Mouse (Mus musculus): ENCODE measurements around the gene Atp2b2.

Atp2b2 gene

DNA sequence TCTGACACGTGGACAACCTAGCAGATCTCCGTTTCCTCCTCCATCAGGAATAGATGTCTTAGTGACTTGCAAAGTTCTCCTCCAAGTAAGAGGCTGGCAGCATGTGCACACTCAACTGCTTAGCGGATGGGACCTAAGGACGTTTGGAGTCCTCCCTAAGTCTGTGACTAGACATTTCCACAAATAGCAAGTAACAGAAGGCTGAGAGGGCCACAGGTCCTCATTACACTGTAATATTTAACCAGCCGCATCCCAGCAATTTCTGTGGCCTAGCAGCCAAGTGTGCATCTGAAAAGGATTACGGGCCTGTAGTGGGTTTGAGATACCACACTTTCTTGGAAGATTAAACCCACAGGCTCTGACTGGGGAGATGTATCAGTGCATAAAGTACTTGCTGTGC lies 30.4 kb downstream of the Atp2b2 start:
- no peak for DNase-seq

DNA sequence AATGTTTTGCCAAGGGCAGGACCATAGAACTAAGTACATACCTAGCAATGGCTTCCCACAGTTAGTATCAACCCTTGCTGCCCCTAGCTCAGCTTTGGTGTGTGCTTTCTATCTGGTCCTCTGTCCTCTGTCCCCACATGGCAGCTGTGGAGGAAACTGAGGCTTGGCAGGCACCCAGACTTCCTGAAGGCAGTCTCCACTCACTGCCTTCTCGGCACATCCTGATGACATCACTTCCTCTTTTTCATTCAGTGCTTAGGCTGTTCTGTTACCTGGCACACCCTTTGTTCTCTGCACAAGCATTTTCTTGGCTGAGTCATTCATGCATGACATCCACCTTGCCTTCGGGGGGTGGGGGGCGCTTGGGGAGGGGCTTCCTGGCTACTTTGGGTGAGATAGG lies 38.6 kb downstream of the Atp2b2 start:
- DNase-seq: no peak

DNA sequence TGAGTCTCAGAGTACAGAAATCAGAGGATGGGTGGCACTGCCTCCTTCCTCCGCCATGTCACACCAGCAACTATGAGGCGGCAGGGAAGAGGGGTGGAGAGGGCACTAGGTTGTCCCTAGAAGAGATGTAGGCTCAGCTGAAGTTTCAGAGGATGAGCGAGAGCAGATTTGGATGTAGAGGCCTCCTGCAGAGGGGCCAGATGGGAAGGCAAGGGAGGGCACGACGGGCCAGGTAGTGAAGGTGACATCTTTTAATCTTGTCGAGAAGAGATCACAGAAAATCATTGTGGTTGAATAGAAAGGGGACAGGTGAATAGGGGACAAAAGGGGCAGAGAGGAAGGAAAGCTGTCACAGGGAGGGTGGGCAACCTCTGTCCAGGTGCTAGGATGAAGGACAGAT lies 41.5 kb downstream of the Atp2b2 start:
- DNase-seq: no peak

DNA sequence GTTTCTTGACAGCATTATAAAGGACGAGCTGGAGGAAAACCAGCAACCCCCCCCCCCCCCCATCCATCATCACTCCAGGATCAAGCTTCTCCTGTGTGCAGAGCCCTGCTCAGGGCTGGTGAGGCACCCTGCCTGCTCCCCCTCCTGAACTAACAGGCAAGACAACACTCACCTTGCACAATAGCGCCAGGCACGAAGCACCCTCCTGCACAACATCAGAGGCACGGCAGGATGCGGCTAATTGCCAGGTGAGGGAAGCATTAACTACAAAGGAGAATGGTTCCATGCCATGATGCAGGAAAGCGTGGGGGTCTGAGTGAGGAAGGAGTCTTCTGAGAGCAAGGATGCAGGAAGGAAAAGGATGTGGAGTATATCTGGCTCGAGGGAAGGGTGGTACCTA lies 42.1 kb downstream of the Atp2b2 start:
- DNase-seq: no peak

DNA sequence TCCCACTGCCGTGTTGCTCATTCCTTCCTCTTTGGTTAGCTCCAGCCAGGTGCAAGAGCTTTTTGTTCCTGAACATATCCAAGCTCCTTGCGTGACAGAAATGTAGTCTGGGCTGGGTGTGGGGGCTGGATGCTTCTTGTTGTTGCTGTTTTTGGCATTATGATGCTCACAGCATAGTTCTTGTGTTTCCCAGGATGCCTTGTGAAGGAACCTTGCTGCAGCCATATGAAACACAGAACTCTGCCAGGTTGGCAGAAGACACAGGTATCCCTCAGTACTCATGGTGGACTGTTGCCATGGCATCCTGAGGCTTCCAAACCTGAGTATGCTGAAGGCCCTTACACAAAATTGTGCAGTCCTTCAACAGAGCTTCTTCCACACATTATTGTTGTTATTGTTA lies 44.0 kb downstream of the Atp2b2 start:
- no peak for DNase-seq

DNA sequence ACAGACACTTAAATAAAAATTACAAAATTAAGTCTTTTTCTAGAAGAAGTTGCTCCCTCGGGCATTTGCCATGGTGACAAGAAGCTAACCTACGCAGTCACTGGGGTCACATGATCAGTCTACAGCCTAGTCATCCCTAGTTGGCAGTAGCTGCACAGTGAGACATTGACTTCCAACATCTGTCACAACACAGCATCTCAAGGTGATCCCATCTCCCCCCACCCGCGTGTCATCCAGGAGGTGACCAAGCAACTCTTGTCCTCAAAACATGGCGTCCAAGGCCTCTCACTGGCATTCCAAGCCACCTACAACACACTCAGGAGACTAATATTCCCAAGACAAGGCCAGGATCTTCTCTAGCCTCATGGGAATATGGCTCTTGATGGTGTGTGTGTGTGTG lies 48.2 kb downstream of the Atp2b2 start:
- DNase-seq: no peak

DNA sequence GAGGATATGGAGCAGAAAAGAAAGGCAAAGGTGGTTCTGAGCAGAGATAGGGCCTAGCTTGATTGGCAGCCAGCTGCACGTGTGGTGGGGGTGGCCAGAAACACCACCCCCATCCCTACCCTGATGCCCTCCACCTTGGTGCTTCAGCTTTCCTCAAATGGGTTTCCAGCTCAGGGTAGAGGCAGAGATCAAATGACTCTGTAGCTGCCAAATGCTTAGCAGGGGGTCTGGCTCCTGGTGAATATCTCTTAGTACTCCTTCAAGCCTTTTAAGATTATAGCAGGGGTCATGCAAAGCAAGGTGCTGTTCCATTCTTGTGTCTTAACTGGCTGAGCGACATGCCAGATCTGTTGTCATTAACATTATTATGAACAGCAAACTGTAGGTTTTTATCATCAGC lies 50.3 kb downstream of the Atp2b2 start:
- DNase-seq: no peak

DNA sequence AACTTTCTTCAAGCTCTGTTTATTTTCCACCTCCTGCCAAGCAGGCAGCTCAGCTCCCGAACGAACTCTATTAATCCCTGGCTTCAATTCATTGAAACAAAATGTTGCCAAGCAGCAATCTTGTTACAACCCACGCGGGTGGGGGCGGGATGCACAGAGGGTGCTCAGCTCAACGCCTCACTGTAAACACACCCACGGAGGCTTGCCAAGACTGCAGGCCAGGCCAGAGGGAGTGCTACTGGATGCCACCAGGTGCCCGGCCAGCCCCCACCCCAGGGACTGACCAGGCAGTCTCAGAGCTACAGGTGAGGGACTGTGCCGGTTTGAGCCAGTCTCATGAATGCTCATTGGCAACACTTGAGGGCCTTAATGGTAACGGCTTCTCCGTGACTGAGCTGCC lies 50.9 kb downstream of the Atp2b2 start:
- DNase-seq: no peak

DNA sequence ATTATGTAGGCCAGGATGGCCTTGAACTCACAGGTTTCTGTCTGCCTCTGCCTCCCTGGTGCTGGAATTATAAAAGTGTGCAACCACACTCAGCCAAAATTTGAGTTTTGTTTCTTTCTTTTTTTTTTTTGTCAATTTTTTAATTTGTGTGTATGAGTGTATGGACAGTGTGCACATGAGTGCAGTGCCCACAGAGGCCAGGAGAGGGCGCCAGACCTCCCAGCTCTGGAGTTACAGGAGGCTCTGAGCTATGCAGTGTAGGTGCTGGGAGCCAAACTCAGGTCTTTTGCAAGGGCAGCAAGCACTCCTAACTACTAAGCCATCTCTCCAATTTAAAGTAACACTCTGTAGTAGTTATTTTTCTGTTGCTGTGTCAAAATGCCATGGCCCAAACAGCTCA lies 52.4 kb downstream of the Atp2b2 start:
- no peak for DNase-seq

DNA sequence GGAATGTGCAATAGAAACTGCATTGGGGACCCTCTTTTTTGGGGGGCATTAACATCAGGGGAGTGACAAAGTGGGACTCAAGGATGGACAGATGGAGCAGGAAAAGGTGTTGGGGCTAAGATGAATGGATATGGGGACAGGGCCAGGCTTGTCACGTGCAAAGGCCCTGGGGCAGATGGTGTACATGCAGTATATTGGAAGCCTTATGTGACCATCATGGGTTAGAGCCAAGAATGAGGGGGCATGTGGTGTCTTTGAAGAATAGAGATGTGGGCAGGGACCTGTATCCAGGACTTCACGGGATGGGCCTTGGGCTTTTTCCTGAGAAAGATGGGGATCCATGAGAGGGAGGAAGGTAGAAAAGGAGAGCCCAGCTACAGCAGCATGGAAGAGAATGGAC lies 53.9 kb downstream of the Atp2b2 start:
- DNase-seq: no peak

DNA sequence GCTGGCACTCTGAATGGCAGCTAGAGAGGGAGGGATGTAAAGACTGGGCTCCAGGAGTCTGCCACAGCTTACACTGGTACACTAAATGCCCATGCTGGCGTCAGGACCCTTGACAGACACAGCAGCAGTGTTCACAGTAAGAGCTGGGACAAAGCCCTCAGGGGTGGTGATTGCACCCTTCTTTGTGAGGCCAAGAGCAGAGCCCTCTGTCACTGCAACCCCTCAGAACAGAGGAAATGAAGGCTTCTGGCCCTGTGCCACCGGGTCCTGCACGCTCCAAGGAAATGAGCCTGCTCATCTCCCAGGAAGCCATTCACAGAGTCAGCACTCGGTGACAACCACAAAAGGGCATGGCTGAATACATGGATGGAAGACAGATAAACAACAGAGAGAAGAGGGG lies 55.7 kb downstream of the Atp2b2 start:
- DNase-seq: no peak

DNA sequence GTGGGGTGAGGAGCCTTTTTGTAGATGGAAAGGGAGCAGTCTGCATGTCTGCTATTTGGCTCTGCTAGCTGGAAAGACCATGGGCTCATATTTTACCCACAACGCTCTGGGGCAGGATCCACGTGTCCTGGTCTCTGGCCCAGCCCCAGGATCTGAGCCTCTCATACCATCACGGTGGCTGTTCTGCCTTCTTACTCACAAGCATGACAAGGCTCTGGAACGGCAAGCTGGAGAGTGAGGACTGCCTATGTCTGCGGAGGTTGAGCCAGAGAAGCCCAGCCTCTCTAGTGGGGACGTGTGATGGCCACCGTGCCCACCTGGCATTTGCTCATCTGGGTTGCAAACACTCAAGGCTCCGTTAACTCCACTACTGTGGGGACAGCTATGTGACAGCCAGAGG lies 63.7 kb downstream of the Atp2b2 start:
- no peak for DNase-seq

DNA sequence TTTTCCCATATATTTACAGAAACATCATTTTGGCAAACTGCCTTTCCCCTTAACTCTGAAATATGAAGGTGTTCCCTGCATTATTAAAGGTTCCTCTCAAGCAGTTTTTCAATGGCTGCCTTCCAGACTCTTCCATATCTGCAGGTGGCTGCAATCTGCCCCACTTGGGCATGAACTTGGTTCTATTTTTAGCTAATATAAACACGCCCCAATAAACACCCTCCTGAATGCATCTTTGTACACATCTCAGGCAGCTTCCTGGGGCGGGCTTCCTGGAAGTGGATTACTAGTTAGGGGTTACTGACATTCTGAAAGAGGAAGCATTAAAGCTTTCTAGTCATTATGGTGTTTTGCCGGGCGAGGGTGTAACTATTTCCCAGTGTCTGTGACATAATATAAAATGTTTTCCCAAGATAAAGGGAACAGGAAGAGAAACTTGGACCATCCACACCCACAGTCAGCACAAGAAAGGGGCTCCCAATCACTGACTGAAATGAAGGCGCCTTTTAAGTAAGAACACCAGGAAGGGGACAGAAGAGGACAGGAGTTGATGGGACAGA lies 64.2 kb downstream of the Atp2b2 start:
- no peak for DNase-seq

DNA sequence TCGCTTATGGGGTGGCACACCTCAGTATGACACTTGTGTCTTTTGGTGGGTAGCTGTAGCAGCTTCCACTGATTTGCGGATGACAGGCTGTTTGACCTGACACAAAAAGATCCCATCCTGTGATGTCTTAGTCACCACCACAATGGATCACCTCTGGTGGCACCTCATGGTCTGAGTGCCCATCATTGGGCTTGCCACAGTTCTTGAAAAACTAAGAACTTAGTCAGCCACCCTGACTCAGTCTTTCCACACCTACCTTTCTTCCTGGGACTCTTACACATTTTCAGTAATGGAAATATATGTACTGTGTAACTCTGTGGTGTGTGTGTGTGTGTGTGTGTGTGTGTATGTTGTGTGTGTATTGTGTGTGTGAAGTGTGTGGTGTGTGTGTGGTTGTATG lies 71.5 kb downstream of the Atp2b2 start:
- DNase-seq: no peak

DNA sequence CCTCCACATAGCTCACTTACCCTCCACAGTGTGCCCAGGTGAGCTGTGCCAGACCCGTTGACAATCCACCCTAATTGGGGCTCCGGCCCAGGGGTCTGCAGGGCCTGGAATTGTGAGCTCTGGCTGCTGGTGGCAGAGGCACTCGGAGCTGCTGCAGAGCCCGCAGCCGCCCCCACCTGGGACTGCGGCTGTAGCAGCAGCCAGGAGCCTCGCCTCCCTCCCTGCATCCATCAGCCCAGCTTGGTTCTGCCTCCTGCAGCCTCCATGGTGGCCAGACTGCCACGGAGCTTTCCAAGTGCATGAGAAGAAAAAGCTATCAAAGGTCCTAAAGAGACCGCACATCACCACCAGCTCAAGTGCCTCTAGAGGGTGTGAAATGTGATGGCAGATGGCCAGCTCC lies 71.9 kb downstream of the Atp2b2 start:
- no peak for DNase-seq

DNA sequence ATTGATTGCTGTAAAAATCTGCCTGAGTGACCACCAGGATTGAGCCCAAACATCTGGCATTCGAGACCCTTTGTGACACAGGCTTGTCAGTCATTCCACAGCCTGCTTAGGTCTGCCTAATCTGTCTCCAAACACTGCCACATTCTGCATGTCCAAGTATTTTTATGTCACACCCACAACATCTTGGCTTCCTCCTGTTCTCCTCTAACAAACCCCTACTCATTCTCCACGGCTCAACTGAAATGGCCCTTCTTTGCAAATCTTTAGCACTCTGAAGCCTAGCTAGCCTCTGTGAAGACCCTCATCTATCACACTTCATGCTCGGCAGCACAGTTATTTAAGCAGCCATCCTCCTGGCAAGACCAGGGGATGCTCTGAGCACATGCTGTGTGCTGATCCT lies 72.7 kb downstream of the Atp2b2 start:
- DNase-seq: no peak

DNA sequence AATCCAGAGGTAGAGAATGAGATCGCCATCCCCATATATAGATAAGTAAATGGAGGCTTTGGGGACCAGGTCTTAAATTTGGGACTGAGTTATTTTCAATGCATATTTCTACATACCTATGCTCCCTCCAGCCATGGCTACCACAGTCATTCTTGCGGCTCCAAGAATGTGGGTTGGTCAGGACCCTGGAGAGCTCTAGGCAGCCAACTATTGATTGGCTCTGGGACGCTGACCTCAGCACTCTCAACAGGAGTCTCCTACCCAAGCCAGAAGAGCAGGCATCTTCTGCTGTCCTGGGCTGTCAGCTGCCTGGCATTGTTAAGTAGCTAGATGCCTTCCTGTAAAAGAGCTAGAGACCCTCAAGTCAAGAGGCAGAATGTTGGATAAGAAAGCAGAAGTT lies 79.6 kb downstream of the Atp2b2 start:
- no peak for DNase-seq

DNA sequence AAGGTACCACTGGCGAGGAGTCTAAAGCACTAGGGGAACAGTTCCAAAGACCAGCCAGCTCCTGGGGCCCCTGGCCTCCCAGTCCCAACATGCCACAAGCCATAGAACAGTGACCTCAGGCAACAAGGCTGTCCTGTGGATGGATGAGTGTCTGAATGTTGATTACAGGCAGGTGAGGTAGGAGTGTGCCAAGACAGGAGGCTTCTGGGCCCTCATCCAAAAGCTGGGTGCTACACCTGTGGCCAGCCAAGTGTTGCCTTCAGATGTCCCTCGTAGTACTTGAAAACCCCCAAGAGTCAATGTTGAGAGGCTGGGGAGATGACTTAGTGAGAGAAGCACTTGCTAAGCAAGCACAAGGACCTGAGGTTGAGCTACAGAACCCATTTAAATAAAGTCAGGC lies 80.8 kb downstream of the Atp2b2 start:
- no peak for DNase-seq

DNA sequence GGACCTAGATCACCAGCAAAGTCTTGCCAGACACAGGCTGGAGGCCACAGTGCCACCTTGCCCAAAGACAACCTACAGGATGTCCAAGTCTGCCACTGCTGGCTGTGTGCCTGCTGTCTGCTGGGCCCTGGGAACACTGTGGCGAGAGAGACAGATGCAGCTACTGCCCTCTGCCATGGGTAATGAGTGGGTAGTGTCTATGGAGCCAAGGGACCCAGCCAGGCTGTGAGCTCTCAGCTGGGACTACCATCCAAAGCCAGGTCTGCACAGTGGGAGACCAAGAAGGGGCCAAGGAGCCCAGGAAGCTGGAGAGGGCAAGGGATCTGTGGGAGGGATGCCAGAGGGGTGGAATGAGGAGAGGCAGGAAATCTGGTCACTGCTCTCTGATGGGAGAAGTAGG lies 83.1 kb downstream of the Atp2b2 start:
- DNase-seq: no peak

DNA sequence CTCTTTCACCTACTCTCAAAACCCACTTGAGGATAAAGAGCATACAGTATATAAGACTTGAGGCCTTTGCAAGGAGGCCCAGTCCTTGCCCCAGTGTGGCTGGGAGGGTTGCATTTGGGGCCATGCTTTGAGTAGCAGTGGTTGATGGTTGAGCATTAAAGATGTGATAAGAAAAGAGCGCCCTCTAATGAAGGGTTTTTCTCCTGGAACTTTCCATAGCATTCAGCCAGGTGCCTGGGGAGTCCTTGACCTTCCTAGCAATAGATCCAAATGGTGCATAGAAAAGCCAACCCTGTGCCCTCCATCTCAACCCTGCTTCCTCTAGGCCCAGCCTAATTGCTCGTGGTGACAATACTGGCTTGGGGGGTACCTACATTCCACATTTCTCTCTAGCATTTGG lies 83.7 kb downstream of the Atp2b2 start:
- DNase-seq: no peak

DNA sequence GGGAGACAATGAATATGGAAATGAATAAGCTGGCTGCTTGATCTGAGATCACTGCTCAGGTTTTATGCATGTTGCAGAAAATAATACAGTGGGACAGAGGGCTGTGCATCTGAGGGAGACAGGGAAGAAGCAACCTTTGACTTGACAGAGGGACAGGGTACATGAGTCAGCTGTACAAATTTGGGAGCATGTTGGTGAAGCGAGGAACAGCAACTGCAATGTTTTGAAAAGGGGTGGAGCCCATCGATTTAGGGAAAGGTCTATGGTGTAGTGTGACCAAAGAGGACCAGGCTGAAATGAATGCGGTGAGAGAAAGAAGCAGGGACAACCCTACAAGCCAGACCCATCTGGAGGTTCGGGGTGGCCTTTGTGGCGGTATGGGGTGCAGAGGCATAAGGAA lies 84.4 kb downstream of the Atp2b2 start:
- no peak for DNase-seq

DNA sequence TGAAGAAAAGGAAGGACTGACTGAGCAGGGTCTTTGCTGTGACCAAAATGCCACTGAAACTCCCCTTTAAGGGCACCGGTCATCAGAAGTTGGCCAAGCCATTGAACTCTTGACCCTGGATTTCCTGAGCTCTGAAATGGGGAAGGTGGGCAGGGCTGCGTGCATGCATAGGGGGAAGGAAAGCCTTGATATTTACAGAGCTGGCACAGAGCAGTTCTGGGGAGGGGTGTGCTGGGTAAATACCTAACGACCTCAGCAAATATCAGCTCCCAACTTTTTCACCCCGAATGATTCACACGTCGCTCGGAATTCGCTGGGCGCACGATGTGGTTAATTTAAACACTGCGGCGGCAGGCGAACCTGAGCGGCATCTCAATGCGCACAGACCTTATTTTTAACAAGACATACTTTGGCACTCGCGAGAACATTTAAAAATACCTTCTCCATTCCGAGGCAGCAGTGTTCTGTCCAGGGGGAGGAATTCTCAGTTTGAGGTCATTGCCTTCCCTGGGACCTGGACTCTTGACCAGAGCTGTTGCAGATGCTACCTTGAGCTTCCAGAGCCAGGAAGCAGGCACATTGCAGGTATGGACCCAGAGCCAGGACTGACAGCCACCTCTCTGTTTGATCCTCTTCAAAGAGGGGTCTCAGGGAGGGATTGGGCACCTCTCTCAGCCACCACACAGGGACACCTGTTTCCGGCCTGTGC lies 85.0 kb downstream of the Atp2b2 start:
- no peak for DNase-seq

DNA sequence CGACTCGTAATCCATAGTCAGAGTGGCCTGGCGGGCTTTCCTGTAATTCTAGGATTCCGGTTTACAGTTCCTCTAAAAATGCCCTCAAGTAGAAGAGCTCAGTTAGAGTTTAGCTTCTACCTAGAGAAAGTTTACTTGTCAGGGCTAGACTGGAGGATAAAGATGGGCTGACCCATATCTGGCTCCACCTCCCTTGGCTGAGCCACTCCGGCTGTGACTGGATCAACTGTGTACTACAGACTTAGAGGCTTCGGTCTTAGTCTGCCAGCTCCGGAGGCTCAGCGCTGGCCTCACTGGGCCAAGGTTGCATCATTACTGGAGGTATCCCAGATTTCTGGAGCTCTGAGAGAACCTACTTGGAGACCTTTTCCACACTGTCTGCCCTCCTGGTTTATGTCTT lies 94.9 kb downstream of the Atp2b2 start:
- no peak for DNase-seq

DNA sequence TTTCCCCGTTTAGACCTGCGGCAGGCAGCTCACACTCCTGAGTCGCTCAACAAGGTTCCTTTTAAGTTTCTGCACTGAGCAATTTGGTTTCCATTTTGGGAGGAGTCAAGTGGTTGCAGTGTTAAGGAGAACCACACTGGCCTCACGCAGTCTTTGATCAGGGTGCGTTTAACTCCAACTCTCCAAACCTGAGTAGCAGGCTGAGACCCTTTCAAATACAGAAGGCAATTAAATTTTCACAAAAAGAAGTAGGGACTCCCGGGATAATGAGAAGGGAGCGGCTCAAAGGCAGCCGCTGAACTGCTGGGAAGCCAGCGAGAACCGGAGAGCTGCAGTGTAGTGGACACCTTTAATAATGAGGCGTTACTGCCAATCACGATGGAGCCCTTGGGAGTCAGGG lies 100.1 kb downstream of the Atp2b2 start:
- DNase-seq: no peak

DNA sequence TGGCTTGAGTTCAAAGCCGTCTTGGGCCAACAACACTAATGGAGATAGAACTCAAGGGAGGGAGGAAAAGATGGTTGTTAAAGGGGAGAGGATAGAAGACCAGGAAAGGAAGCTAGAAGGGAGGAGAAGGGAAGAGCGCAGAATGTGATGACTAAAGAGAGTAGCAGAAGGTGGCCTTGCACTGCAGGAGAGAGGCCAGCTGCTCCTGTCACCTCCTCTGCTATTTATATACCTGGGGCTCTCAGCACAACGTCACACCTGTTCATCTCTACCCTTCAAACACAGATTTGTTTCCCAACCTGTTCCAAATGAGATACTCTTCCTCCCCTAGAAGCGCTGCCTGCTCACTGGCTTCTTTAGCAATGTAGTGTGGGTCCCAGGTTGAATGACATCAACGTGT lies 101.1 kb downstream of the Atp2b2 start:
- DNase-seq: no peak
